14 mouse cellular contexts compared by ENCODE assay signal in the genomic region with DNA sequence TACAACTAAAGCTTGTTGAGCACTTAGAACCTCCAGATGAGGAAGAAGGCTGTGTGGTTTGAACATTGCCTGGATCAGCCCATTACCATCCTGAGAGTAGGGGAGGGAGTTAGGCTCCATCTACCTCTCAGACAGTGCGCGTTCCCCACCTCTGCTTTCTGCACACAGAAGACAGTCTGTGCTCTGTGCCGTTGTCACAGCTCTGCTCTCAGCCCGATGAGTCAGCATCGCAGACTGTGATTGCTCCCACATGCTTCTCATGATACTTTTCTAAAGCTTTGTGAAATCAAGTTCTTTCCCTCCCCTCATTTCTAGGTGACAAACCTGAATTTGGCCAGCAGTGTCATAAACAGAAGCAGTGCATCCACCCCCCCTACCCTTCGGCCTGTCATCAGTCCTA.
DNase-seq lines count a peak whose midpoint lies in the region; ATAC-seq and TF ChIP-seq lines count a peak whose summit lies in the region.
"Had no signal": no experiment of that assay in that cellular context is flagged by ENCODE, and none has a peak within 500 bp of the region (broad histone marks: within the 10 kb centered on the region; RNA-seq: fewer than 3 reads in every experiment).

No protein-coding gene starts in this region.

- H3K27ac ChIP-seq in heart, postnatal 0 days (ENCODE audit: low read depth) = 0 out of 2 replicates have a peak overlapping the region, but pooled peaks have one; percentile 30
- H3K27ac ChIP-seq in midbrain, embryonic 15.5 days = no peak overlapping the region
- no peak overlapping the region for H3K27ac ChIP-seq in heart, embryonic 11.5 days (ENCODE audit: low read depth, low read length)
- H3K27ac ChIP-seq: limb, embryonic 12.5 days; midbrain, embryonic 12.5 days; neural tube, embryonic 12.5 days had no signal

- WGBS in heart, postnatal 0 days = 80% methylated on average over 6 of the region's 6 CpGs
- 92% methylated on average over 6 of the region's 6 CpGs for WGBS in midbrain, embryonic 15.5 days
- 76% methylated on average over 6 of the region's 6 CpGs for WGBS in heart, embryonic 11.5 days (ENCODE audit: insufficient replicate concordance)

- DNase-seq in heart, postnatal 0 days (ENCODE audit: low spot score) = no peak
- no peak for DNase-seq in heart, postnatal 14 days
- peak; percentile 80 to 88 for DNase-seq in left cerebral cortex, postnatal 14 days (ENCODE audit: low spot score in 2 of 2)
- peak; percentile 72 for DNase-seq in right cerebral cortex, postnatal 25 days
- no peak for DNase-seq in testis, postnatal 10 days (ENCODE audit: low spot score)
- DNase-seq: cerebellum, adult 8-10 months; kidney, adult 8-10 months had no signal

- no peak for TF ChIP-seq EP300 in heart, postnatal 0 days (IDR thresholded peaks at IDR 0.05; ENCODE audit: low read depth)

- peaks cover 4% of the 10 kb centered on the region; the same call in 1 of the 2 replicates for H3K36me3 ChIP-seq in heart, postnatal 0 days (replicated peaks; ENCODE audit: control insufficient read depth, insufficient read depth, low read length)
- H3K36me3 ChIP-seq in midbrain, embryonic 15.5 days (replicated peaks) = no peaks in the 10 kb centered on the region
- H3K36me3 ChIP-seq in heart, embryonic 11.5 days (ENCODE audit: control insufficient read depth, insufficient read depth, low read length) = no peaks in the 10 kb centered on the region
- H3K36me3 ChIP-seq: lung, embryonic 15.5 days had no signal

- H3K9ac ChIP-seq in heart, postnatal 0 days (replicated peaks; ENCODE audit: low read depth, low read length) = no peak overlapping the region
- no peak overlapping the region for H3K9ac ChIP-seq in midbrain, embryonic 15.5 days
- no peak overlapping the region for H3K9ac ChIP-seq in heart, embryonic 11.5 days (ENCODE audit: low read depth, low read length)
- H3K9ac ChIP-seq: lung, embryonic 15.5 days; midbrain, embryonic 12.5 days; neural tube, embryonic 12.5 days had no signal

- ATAC-seq in heart, postnatal 0 days (ENCODE audit: insufficient read depth, low read depth) = no peak
- peak; percentile 92 for ATAC-seq in frontal cortex, adult (ENCODE audit: low TSS enrichment)
- no peak for ATAC-seq in midbrain, embryonic 15.5 days (replicated peaks)
- ATAC-seq in heart, embryonic 11.5 days (replicated peaks; ENCODE audit: insufficient number of reproducible peaks, low FRiP score, low TSS enrichment) = no peak

- intact Hi-C loops in heart, postnatal 14 days (cut with DNase I) = no loop called here
- intact Hi-C loops in left cerebral cortex, postnatal 14 days (cut with DNase I) = loop anchor here (5.0 kb wide), 1 partner anchor 121 kb away; a partner anchor contains a TSS

- H3K27me3 ChIP-seq in heart, postnatal 0 days (ENCODE audit: control insufficient read depth, insufficient read depth, low read length) = no peaks in the 10 kb centered on the region
- no peaks in the 10 kb centered on the region for H3K27me3 ChIP-seq in midbrain, embryonic 15.5 days (replicated peaks)
- H3K27me3 ChIP-seq in heart, embryonic 11.5 days (ENCODE audit: control insufficient read depth, insufficient read depth, low read length) = no peaks in the 10 kb centered on the region
- H3K27me3 ChIP-seq: limb, embryonic 12.5 days; lung, embryonic 15.5 days; midbrain, embryonic 12.5 days; neural tube, embryonic 12.5 days had no signal

- H3K4me3 ChIP-seq in heart, postnatal 0 days (ENCODE audit: low read depth, low read length) = no peak overlapping the region
- H3K4me3 ChIP-seq in midbrain, embryonic 15.5 days = no peak overlapping the region
- H3K4me3 ChIP-seq in heart, embryonic 11.5 days (ENCODE audit: low read depth, low read length) = no peak overlapping the region
- H3K4me3 ChIP-seq: limb, embryonic 12.5 days; lung, embryonic 15.5 days; midbrain, embryonic 12.5 days; neural tube, embryonic 12.5 days had no signal

- no peaks in the 10 kb centered on the region for H3K9me3 ChIP-seq in heart, postnatal 0 days (replicated peaks; ENCODE audit: control insufficient read depth, low read length)
- no peaks in the 10 kb centered on the region for H3K9me3 ChIP-seq in midbrain, embryonic 15.5 days
- H3K9me3 ChIP-seq in heart, embryonic 11.5 days (replicated peaks; ENCODE audit: control insufficient read depth, low read length) = no peaks in the 10 kb centered on the region
- H3K9me3 ChIP-seq: lung, embryonic 15.5 days; midbrain, embryonic 12.5 days; neural tube, embryonic 12.5 days had no signal

- H3K4me1 ChIP-seq in heart, postnatal 0 days (ENCODE audit: control insufficient read depth, insufficient read depth) = peaks cover 8% of the 10 kb centered on the region; the same call in 1 of the 2 replicates
- H3K4me1 ChIP-seq in midbrain, embryonic 15.5 days = 0 out of 2 replicates have a peak, but pooled peaks cover 5% of the 10 kb centered on the region
- peaks cover 3% of the 10 kb centered on the region for H3K4me1 ChIP-seq in heart, embryonic 11.5 days (ENCODE audit: control insufficient read depth, insufficient read depth, low read length)
- H3K4me1 ChIP-seq: midbrain, embryonic 12.5 days had no signal

- TF ChIP-seq CTCF in heart, postnatal 0 days (IDR thresholded peaks at IDR 0.05; ENCODE audit: low read depth) = no peak

- H3K4me2 ChIP-seq in heart, postnatal 0 days (ENCODE audit: low read depth, low read length) = no peak overlapping the region
- H3K4me2 ChIP-seq in midbrain, embryonic 15.5 days = no peak overlapping the region
- H3K4me2 ChIP-seq in heart, embryonic 11.5 days = no peak overlapping the region
- H3K4me2 ChIP-seq: limb, embryonic 12.5 days; lung, embryonic 15.5 days; midbrain, embryonic 12.5 days; neural tube, embryonic 12.5 days had no signal

Comparison
In these comparisons a context has a peak if more than half of its experiments do, and no peak if none do; other contexts are left out.
1. DNase-seq: peak in left cerebral cortex, postnatal 14 days (2 of 2) and right cerebral cortex, postnatal 25 days (single experiment); none in heart, postnatal 0 days (single experiment), heart, postnatal 14 days (0 of 2) and testis, postnatal 10 days (single experiment).